Mouse (Mus musculus) CH12.LX (cell line): Measurements from ENCODE around the gene Tef.

Experiments used
- CTCF ChIP-seq, 2 experiments: IDR thresholded peaks in 1 of 2; conservative IDR thresholded peaks in 1 of 2; 2 replicates each; pipeline ENCODE4 v1.5.1; 2011 to 2012; ENCODE audit warnings: low read depth in 2 of 2, low read length in 2 of 2, improper control_type of control experiment in 1 of 2, inconsistent platforms in 1 of 2, mild to moderate bottlenecking in 1 of 2, moderate library complexity in 1 of 2
- E2F4 ChIP-seq: IDR thresholded peaks from 2 replicates; pipeline ENCODE4 v1.6.1; 2011; ENCODE audit warnings: low read depth, low read length, improper control_type of control experiment; ENCODE audit not compliant: insufficient replicate concordance
- EP300 ChIP-seq: IDR thresholded peaks from 2 replicates; pipeline ENCODE4 v1.6.1; 2011; ENCODE audit warnings: low read length, improper control_type of control experiment
- ETS1 ChIP-seq: conservative IDR thresholded peaks from 2 replicates; pipeline ENCODE4 v1.6.1; 2012; ENCODE audit warnings: low read depth, mild to moderate bottlenecking, inconsistent platforms, low read length, improper control_type of control experiment, moderate library complexity
- HCFC1 ChIP-seq: IDR thresholded peaks from 2 replicates; pipeline ENCODE4 v1.6.1; 2012; ENCODE audit warnings: low read depth, mild to moderate bottlenecking, inconsistent platforms, low read length, improper control_type of control experiment
- JUND ChIP-seq: conservative IDR thresholded peaks from 2 replicates; pipeline ENCODE4 v1.6.1; 2011; ENCODE audit warnings: low read depth, low read length, improper control_type of control experiment
- KAT2A ChIP-seq: IDR thresholded peaks from 2 replicates; pipeline ENCODE4 v1.6.1; 2012; ENCODE audit warnings: low read length, improper control_type of control experiment, inconsistent platforms; ENCODE audit not compliant: insufficient replicate concordance
- MAZ ChIP-seq: IDR thresholded peaks from 2 replicates; pipeline ENCODE4 v1.6.1; 2012; ENCODE audit warnings: low read depth, mild to moderate bottlenecking, inconsistent platforms, low read length, improper control_type of control experiment, moderate library complexity
- MXI1 ChIP-seq: IDR thresholded peaks from 2 replicates; pipeline ENCODE4 v1.6.1; 2011; ENCODE audit warnings: mild to moderate bottlenecking, low read depth, low read length, improper control_type of control experiment
- NELFE ChIP-seq: IDR thresholded peaks from 2 replicates; pipeline ENCODE4 v1.6.1; 2011; ENCODE audit warnings: low read depth, low read length, improper control_type of control experiment
- POLR2A ChIP-seq: IDR thresholded peaks from 2 replicates; pipeline ENCODE4 v1.6.1; 2011; ENCODE audit warnings: low read depth, mild to moderate bottlenecking, improper control_type of control experiment, low read length
- POLR2AphosphoS2 ChIP-seq: IDR thresholded peaks from 2 replicates; pipeline ENCODE4 v1.6.1; 2011; ENCODE audit warnings: low read depth, low read length, improper control_type of control experiment
- RAD21 ChIP-seq: IDR thresholded peaks from 2 replicates; pipeline ENCODE4 v1.6.1; 2011; ENCODE audit warnings: low read depth, mild to moderate bottlenecking, low read length, improper control_type of control experiment, moderate library complexity
- RCOR1 ChIP-seq: conservative IDR thresholded peaks from 2 replicates; pipeline ENCODE4 v1.6.1; 2012; ENCODE audit warnings: low read depth, mild to moderate bottlenecking, inconsistent platforms, low read length, improper control_type of control experiment

DNA sequence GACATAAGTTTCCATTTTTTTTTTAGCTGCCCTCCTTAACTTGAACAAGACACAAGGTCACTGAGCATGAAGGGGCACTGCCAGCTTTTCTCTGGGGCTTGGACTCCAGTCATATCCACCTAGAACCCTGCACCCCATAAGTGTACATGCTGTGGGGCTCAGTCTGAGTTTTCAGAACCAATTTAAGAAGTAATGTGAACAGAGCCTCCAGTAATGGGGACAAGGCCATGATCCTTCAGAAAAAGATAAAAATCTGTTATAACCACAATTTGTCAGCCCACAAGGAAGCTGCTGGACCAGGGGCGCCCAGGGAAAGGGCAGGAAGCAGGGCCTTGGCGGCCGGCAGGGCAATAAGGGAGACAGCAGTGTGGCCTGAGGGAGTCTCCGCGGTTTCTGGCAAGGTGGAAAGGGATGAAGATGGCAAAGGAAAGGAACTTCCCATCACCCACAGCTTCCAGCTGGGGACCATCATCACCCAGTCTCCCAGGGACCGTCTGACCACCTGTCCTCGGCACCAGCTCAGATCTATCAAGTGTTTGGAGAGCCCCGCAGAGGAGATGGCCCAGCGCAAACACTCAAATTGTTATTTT lies 50.3 kb downstream of the Tef start:
- TF ChIP-seq CTCF (conservative IDR thresholded peaks at IDR 0.05 in 1 of 2, IDR thresholded peaks at IDR 0.05 in 1 of 2; ENCODE audit: low read depth in 2 of 2, low read length in 2 of 2) (no peak), POLR2A (no peak), NELFE (no peak), POLR2AphosphoS2 (no peak), EP300 (no peak), RCOR1 (no peak), RAD21 (no peak), KAT2A (no peak), JUND (no peak), MAZ (no peak), ETS1 (no peak), HCFC1 (no peak), E2F4 (no peak), MXI1 (no peak)
